Mouse (Mus musculus) left cerebral cortex, adult 8-10 months (tissue): ENCODE results near the gene Zfp13. TPM values are rescaled to one million over a fixed set of nuclear protein-coding genes. Genes with fewer than 3 reads are reported as not detected.

Experiments used
- DNase-seq, 2 experiments: peaks; one replicate each; pipeline ENCODE4 v3.0.0; 2022; ENCODE audit warnings: low spot score in 2 of 2
- total RNA-seq, 4 experiments: library from RNA; stranded (reverse); gene quantifications; 2 replicates each; pipeline ENCODE4 v1.2.4; 2022

Gene Zfp13
- total RNA-seq, 4 experiments from 2014 or later, result 20.6 to 32.1 (median 27.1) TPM

DNA sequence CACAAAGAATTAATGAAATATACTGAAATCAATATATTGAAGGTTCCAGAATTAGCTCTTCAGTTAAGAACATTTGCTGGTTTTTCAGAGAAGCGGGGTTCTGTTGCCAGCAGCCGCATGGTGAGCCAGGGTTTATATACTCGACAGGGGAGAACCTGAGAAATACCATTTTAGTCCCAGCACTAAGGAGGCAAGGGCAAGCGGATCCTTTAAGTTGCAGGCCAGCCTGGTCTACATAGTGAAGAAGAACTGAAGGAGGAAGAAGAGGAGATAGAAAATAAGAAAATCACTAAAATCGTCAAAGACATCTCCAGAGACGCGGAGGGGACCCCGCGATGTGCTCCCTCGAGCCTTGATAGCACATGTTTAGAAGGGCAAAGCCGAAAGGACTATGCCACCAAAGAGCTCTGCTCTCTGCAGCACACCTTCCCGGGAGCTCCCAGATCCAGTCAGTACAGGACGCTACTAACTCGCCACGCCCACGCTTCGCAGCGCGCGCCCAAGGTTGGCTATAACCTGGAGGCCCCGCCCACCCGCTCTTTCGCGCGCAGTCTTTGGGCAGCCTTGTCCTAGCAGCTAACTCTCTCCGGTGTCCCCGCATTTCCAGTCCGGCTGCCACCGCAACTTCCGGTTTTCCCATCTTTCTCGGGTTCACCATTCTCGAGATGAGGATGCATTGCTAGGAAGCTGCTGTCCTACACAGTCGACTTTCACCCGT lies 6.9 kb downstream of the Zfp13 start:
- DNase-seq, result peak; percentile 97 to 98

DNA sequence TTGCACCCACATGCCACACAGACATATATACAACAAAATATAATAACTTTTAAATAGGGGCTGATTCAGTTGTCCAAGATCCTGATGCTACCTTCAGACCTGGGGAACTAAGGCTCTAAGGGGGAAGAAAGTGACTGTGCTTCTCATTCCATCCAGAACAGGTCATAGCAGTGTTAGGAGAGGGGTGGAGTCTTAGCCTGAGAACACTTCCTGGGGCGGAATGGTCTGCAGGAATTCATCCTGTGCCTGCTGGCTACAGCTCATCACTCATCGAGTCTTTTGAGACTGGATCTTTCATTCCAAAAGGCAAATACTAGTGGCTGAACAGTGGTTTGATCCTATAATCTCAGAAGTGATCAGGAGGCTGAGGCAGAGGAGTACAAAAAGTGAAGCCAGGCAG lies 12.0 kb downstream of the Zfp13 start:
- no peak for DNase-seq

- DNase-seq, result peak; percentile 45 to 61
Measured at GRCm38 (mm10) chr17:23585721-23586491, 13.4 kb downstream of the Zfp13 start.

DNA sequence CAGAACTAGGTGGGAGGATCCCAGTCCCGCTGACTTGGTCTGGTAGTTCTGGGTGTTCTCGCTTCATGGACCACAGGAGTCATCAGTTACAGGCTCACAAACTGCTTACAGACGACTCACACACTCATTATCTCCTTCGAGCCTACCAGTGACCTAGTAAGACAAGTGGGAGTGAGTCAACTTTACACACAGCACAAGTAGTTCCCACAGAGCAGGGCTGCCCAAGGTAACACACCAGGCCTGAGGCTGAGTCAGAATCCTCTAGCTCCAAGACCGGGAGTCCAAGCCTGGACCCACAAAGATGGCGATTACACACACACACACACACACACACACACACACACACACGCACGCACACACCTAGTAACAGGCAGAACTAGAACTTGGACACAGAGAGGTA lies 14.5 kb downstream of the Zfp13 start:
- no peak for DNase-seq

DNA sequence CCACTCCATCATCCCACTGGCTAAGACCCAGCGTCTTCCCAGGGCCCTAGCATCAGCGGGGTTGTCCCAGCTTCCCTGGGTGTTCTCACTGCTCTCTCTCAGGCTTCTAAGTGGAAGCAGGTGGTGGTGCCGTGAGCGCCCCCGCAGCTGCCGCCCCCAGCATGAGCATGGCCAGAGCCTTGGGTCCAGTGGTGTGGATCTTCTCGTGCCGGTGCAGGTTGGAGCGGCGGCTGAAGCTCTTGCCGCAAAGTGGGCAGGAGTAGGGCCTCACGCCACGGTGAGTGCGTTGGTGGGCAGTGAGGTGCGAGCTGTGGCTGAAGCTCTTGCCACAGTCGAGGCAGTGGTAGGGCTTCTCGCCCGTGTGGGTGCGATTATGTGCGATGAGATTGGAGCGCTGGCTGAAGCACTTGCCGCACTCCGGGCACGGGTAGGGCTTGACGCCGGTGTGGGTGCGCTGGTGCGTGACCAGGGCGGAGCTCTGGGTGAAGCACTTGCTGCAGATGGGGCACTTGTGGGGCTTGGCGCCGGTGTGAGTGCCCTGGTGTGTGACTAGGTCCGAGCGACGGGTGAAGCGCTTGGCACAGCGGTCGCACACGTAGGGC lies 23.2 kb downstream of the Zfp13 start:
- no peak for DNase-seq

DNA sequence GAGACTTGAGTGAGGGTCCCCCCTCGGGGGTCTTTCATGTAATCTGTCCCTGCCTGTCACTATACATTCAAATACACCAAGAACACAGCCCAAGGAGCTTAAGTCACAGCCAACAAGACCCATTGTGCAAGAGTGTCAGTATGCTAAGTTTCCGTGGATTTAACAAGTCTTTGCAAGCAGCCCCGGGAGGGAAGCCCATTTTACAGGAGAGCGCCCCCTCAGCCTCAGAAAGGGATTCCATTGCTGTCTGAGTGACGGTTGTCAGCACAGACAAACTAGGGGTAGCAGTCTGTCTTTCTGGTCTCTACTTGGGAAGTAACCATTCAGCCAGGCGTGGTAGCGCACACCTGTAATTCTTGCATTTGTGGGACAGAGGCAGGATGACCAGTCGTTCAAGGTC lies 25.2 kb downstream of the Zfp13 start:
- DNase-seq, result no peak

GRCm38 (mm10) chr17:23572059-23572458 lies 27.2 kb downstream of the Zfp13 start:
- no peak for DNase-seq

GRCm38 (mm10) chr17:23571084-23571483 lies 28.2 kb downstream of the Zfp13 start:
- no peak for DNase-seq

DNA sequence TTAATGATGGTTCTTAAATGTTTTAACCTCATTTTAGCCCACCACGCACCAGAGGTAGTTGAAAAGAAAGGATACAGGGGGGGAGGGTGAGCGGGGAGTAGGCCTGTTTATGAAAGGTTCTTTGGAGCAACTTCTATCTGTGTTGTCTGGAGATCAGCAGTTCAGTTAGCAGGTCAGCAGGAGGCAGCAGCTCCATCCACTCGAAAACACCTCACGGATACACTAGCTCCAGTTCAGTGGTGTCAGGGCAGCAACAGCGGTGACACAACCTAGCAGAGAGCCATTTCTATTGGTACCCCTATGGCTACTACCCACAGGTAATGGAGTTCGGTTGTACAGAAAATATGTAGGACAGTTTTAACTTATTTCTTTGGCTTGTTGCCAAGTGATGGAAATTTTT lies 29.3 kb downstream of the Zfp13 start:
- DNase-seq, result no peak

- DNase-seq, result no peak
Measured at GRCm38 (mm10) chr17:23568370-23568769, 30.9 kb downstream of the Zfp13 start.

GRCm38 (mm10) chr17:23566787-23567186 lies 32.5 kb downstream of the Zfp13 start:
- DNase-seq, result no peak

DNA sequence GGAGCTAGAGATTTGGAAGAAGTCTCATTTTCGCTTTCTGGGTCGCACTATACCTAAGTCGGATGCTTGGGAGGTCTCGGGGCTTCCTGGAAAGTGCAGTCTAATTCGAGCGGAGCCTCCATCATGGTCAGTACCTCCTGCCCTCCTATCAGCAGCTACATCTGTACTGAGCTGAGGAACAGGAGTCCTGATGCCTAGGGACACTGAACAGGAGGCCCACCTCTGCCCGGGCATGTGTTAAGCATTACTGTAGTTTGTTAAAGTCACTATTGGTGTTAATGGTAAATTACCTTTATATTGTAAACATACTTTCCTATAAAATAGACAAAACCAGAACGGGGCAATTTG lies 34.9 kb downstream of the Zfp13 start:
- no peak for DNase-seq

DNA sequence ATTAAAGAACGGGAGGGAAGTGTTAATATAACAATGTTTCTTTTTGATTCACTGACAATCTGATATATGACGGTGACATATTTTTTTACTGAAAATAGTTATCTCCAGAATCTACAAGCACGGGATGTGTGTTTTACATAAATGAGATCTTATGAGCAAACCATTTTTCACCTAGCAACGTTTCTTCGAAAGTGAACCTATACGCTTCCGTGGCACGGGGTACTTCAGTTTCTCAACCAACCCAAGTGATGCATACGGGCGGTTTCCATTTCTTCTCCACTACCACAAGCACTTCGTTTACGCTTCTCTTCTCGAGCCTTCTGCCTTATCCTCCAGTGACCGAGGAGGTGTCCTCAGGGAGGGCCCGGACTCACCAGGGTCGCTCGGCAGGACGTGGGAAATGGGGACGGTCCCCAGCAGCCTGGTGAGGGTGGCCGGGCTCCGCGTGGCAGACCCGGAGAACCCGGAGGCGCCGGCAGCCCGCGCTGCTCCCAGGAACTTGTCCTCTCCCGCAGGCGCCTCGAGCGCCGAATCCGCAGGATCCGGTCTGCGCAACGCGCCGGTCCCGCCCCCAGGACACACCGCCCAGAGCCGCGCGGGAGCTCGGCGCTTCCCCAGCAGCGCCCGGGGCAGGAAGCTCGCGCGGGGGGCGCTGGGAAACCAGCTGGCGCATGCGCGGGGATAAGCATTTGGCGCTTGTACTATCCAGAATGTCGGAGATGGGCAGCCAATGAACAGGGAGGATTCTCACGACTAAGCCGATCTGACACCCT lies 35.5 kb downstream of the Zfp13 start, which contains the start of gene Zfp213:
Zfp213 (minus strand) TSS at position 644 of the 773 bp plus-strand sequence.
- peak; percentile 87 to 93 for DNase-seq

- no peak for DNase-seq
Measured at GRCm38 (mm10) chr17:23559767-23560166, 39.5 kb downstream of the Zfp13 start.

DNA sequence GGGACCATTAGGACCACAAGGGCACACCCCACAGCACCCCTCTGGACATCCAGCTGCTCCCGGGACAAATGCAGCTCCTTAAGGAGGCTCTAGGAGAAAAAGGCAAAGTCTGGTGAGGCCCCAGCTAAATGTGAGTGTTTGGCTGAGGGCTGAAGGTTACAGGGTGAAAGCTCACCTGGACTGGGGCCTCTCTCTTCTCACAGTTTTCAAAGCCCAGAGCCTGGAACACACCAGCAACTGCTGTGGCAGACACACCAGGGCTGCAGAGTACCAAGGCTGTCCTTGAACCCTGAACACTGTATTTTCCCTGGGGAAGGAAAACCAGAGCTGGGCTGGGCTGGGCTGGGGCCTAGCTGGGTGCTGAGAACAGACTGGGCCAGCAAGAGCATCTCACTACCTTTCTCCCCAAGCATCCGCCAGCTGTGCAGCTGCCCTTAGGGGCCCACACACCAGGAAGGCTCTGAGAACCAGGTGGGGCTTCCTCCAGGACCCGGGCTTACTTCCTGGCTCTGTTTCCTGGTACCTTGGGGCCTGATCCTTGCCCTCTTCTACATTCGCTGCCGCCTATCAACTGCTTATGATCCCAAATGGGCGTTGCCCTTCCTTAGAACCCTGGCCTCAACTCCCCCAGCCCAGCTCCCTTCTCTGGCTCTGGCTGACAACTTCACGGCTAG lies 43.9 kb downstream of the Zfp13 start:
- no peak for DNase-seq

- DNase-seq, result no peak
Measured at GRCm38 (mm10) chr17:23554321-23554720, 45.0 kb downstream of the Zfp13 start.

DNA sequence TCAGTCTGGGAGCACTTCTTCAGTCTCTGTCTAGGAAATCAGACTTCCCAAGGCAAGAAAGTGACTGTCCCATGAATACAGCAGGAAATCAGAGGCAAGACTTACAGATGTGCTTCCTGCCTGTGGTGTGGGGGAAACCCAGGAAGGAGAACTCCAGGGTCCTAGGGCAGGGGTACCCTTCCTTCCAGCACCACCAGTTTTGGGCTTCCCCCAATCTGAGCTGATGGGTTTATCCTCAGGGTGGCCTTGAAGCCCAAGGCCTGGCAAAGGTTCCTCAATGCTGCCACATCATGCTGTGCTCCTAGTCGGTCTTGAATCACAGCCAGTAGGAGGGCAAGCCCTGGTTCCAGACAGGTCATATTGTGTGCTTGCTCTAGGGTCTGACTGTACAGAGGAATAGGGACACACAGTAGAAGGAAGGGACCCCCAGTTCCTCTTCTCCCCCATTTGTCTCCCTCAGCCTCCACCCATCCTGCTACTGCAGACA lies 45.6 kb downstream of the Zfp13 start:
- no peak for DNase-seq

GRCm38 (mm10) chr17:23552896-23553633 lies 46.2 kb downstream of the Zfp13 start:
- DNase-seq, result no peak

DNA sequence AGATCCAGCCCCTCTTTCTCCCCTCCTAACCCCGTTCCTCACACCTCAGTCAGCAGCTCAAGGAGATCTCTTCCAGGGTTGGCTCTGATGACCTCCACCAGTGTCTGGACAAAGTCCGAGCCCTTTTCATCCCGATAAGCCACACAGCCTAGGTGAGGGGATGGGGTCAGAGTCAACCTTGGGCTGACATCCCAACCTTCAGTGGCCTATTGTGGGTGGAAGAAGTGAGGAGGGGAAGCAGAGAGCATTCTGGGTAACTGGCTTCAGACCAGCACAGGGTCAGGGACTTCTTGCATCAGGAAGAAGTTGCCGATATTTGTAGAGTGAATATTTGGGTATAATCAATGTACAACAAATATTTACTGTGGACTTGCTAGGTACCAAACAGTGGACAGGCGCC lies 47.3 kb downstream of the Zfp13 start:
- no peak for DNase-seq

- no peak for DNase-seq
Measured at GRCm38 (mm10) chr17:23551416-23551815, 47.9 kb downstream of the Zfp13 start.
